Mouse (Mus musculus): ENCODE measurements around the gene Gm3278. TPM values are rescaled to one million over a fixed set of nuclear protein-coding genes. Genes with fewer than 3 reads are reported as not detected.
"Not testable (repeated sequence)": the region's sequence is repeated elsewhere in the genome, so short reads cannot be mapped to it uniquely, and the experiment has no call there.

The Gm3278 gene
- polyA plus RNA-seq (2012) = not detected in 2 replicates

GRCm38 (mm10) chr14:4892116-4892515 lies at the start of gene Gm3278:
Gene Gm3278, plus strand, starts transcription at chr14:4892416.
- H3K9me3 ChIP-seq (ENCODE audit: control insufficient read depth, low read length); H3K36me3 ChIP-seq (ENCODE audit: control insufficient read depth); H3K27me3 ChIP-seq (ENCODE audit: control insufficient read depth); H3K4me3 ChIP-seq (replicated peaks); H3K4me1 ChIP-seq (ENCODE audit: control insufficient read depth): not testable (repeated sequence)

- not testable (repeated sequence) for H3K27me3 ChIP-seq (ENCODE audit: control insufficient read depth); H3K9me3 ChIP-seq (ENCODE audit: control insufficient read depth, low read length); H3K4me3 ChIP-seq (replicated peaks); H3K4me1 ChIP-seq (ENCODE audit: control insufficient read depth); H3K36me3 ChIP-seq (ENCODE audit: control insufficient read depth)
Observed at GRCm38 (mm10) chr14:4855299-4855980, 36.8 kb upstream of the Gm3278 start, which contains the start of gene Gm3264. Gene Gm3264, plus strand, starts transcription at chr14:4855576.

Other genes starting within 250 kb of the Gm3278 start
- not detected in 2 replicates for gene Gm3239, start 228.2 kb upstream of the Gm3278 start, polyA plus RNA-seq (2012)
- not detected in 2 replicates for gene Gm7876, start 183.2 kb upstream of the Gm3278 start, polyA plus RNA-seq (2012)
- gene Gm3252, start 165.6 kb upstream of the Gm3278 start, polyA plus RNA-seq (2012) = not detected in 2 replicates
- not detected in 2 replicates for gene Gm9602, start 116.1 kb upstream of the Gm3278 start, polyA plus RNA-seq (2012)
- gene Gm3269, start 54.3 kb upstream of the Gm3278 start, polyA plus RNA-seq (2012) = not detected in 2 replicates
- not detected in 2 replicates for gene Gm3264, start 36.8 kb upstream of the Gm3278 start, polyA plus RNA-seq (2012)
- not detected in 2 replicates for gene Gm8297, start 91.5 kb downstream of the Gm3278 start, polyA plus RNA-seq (2012)
- not detected in 2 replicates for gene Gm3298, start 123.5 kb downstream of the Gm3278 start, polyA plus RNA-seq (2012)
- gene 4930555G01Rik, start 158.2 kb downstream of the Gm3278 start, polyA plus RNA-seq (2012) = not detected in 2 replicates
- gene Gm8281, start 178.6 kb downstream of the Gm3278 start, polyA plus RNA-seq (2012) = not detected in 2 replicates
- not detected in 2 replicates for gene Gm8279, start 239.1 kb downstream of the Gm3278 start, polyA plus RNA-seq (2012)

Data from erythroblast, embryonic 14.5 days (primary cell).